ENCODE assay signal across 8 mouse cellular contexts in genomic region chr8:117334058-117334747, GRCm38 (mm10).
DNase-seq lines count a peak whose midpoint lies in the region; ATAC-seq and TF ChIP-seq lines count a peak whose summit lies in the region.

No protein-coding gene starts in this region.

- TF ChIP-seq CTCF in intestine, postnatal 0 days (IDR thresholded peaks at IDR 0.05; ENCODE audit: low read depth) = no peak
- TF ChIP-seq CTCF in cerebellum, adult 2 months (IDR thresholded peaks at IDR 0.05; ENCODE audit: borderline replicate concordance, insufficient read depth, low read depth, low read length) = no peak

- no peaks in the 10 kb centered on the region for H3K27me3 ChIP-seq in embryonic facial prominence, embryonic 10.5 days (replicated peaks; ENCODE audit: low read depth, poor library complexity, severe bottlenecking)
- H3K27me3 ChIP-seq in intestine, postnatal 0 days (replicated peaks; ENCODE audit: control insufficient read depth, insufficient read depth, low read length) = no peaks in the 10 kb centered on the region
- no peaks in the 10 kb centered on the region for H3K27me3 ChIP-seq in midbrain, embryonic 14.5 days (ENCODE audit: control insufficient read depth, insufficient read depth, low read length)
- H3K27me3 ChIP-seq in cerebellum, adult 2 months (ENCODE audit: control insufficient read depth, insufficient read depth, low read length) = no peaks in the 10 kb centered on the region

- H3K4me3 ChIP-seq in embryonic facial prominence, embryonic 10.5 days = peak overlapping the region; percentile 16; the same call in 1 of the 2 replicates
- H3K4me3 ChIP-seq in intestine, postnatal 0 days (ENCODE audit: low read depth, low read length) = no peak overlapping the region
- no peak overlapping the region for H3K4me3 ChIP-seq in midbrain, embryonic 14.5 days (replicated peaks; ENCODE audit: low read depth, low read length)
- H3K4me3 ChIP-seq in cerebellum, adult 2 months (replicated peaks; ENCODE audit: insufficient read depth, low read depth, low read length) = no peak overlapping the region

- ATAC-seq in intestine, postnatal 0 days = peak; percentile 86
- no peak for ATAC-seq in midbrain, embryonic 14.5 days (ENCODE audit: low FRiP score, low TSS enrichment)
- ATAC-seq in megakaryocyte progenitor cell, adult 5-6 weeks (replicated peaks; ENCODE audit: poor library complexity) = no peak

- 47% methylated on average over 10 of the region's 10 CpGs for WGBS in embryonic facial prominence, embryonic 10.5 days
- 27% methylated on average over 10 of the region's 10 CpGs for whole genome bisulfite sequencing in intestine, postnatal 0 days
- WGBS in midbrain, embryonic 14.5 days = 69% methylated on average over 10 of the region's 10 CpGs
- 90% methylated on average over 10 of the region's 10 CpGs for WGBS in cerebellum, adult 2 months

- 0 out of 2 replicates have a peak overlapping the region, but pooled peaks have one; percentile 37 for H3K9ac ChIP-seq in intestine, postnatal 0 days (ENCODE audit: low read depth, low read length)
- no peak overlapping the region for H3K9ac ChIP-seq in midbrain, embryonic 14.5 days (replicated peaks; ENCODE audit: low read length)

- peak; percentile 65 for DNase-seq in kidney, adult 18-20 months
- DNase-seq in kidney, adult 8-10 months = no peak
- DNase-seq in embryonic facial prominence, embryonic 10.5 days (ENCODE audit: low spot score) = no peak
- DNase-seq in midbrain, embryonic 14.5 days = no peak
- no peak for DNase-seq in ovary, postnatal 10 days (ENCODE audit: low spot score)
- DNase-seq in cerebellum, adult 2 months = no peak

- peaks cover 5% of the 10 kb centered on the region; the same call in 1 of the 2 replicates for H3K36me3 ChIP-seq in embryonic facial prominence, embryonic 10.5 days (replicated peaks)
- H3K36me3 ChIP-seq in intestine, postnatal 0 days (ENCODE audit: control insufficient read depth, insufficient read depth) = no peaks in the 10 kb centered on the region; the same call in 1 of the 2 replicates
- no peaks in the 10 kb centered on the region for H3K36me3 ChIP-seq in midbrain, embryonic 14.5 days (ENCODE audit: control insufficient read depth, insufficient read depth, low read length)

- peak overlapping the region; percentile 80 for H3K27ac ChIP-seq in embryonic facial prominence, embryonic 10.5 days (replicated peaks)
- H3K27ac ChIP-seq in intestine, postnatal 0 days (ENCODE audit: low read depth, low read length) = peak overlapping the region; percentile 99
- 0 out of 2 replicates have a peak overlapping the region, but pooled peaks have one; percentile 20 for H3K27ac ChIP-seq in midbrain, embryonic 14.5 days (replicated peaks; ENCODE audit: low read depth, low read length)
- H3K27ac ChIP-seq in cerebellum, adult 2 months (ENCODE audit: insufficient read depth, low read length) = no peak overlapping the region

- peak overlapping the region; percentile 63 for H3K4me2 ChIP-seq in intestine, postnatal 0 days (replicated peaks; ENCODE audit: low read depth)
- no peak overlapping the region for H3K4me2 ChIP-seq in midbrain, embryonic 14.5 days (ENCODE audit: low read length)

- no peaks in the 10 kb centered on the region for H3K9me3 ChIP-seq in embryonic facial prominence, embryonic 10.5 days
- no peaks in the 10 kb centered on the region for H3K9me3 ChIP-seq in intestine, postnatal 0 days (ENCODE audit: control insufficient read depth)
- no peaks in the 10 kb centered on the region for H3K9me3 ChIP-seq in midbrain, embryonic 14.5 days (ENCODE audit: control insufficient read depth, low read length)

- TF ChIP-seq POLR2A in cerebellum, adult 2 months (IDR thresholded peaks at IDR 0.05; ENCODE audit: borderline replicate concordance, insufficient read depth, low read length) = no peak

- H3K4me1 ChIP-seq in embryonic facial prominence, embryonic 10.5 days = peaks cover 78% of the 10 kb centered on the region
- H3K4me1 ChIP-seq in intestine, postnatal 0 days (replicated peaks; ENCODE audit: control insufficient read depth, insufficient read depth, low read length) = peaks cover 36% of the 10 kb centered on the region
- peaks cover 26% of the 10 kb centered on the region for H3K4me1 ChIP-seq in midbrain, embryonic 14.5 days (ENCODE audit: control insufficient read depth, insufficient read depth, low read length)
- peaks cover 9% of the 10 kb centered on the region; the same call in 1 of the 2 replicates for H3K4me1 ChIP-seq in cerebellum, adult 2 months (ENCODE audit: control insufficient read depth, insufficient read depth, low read length)
